Mouse (Mus musculus) layer of hippocampus, adult 2 months (tissue): ENCODE results near the gene Rnaseh2c. TPM values are rescaled to one million over a fixed set of nuclear protein-coding genes. Genes with fewer than 3 reads are reported as not detected.

Experiments
- DNase-seq, 2 experiments: peaks; one replicate each; pipeline ENCODE4 v3.0.0; 2022; ENCODE audit warnings: low spot score in 2 of 2
- H3K27ac ChIP-seq: fragments of 200-600 bp; 2 replicates; pipeline ENCODE4 v1.8.1; 2022
- H3K4me3 ChIP-seq: fragments of 200-600 bp; 2 replicates; pipeline ENCODE4 v1.8.1; 2022; ENCODE audit warnings: mild to moderate bottlenecking
- CTCF ChIP-seq: fragments of 200-600 bp; conservative IDR thresholded peaks from 2 replicates; pipeline ENCODE4 v1.8.1; 2022; ENCODE audit warnings: antibody characterized with exemption, mild to moderate bottlenecking, moderate library complexity
- long read RNA-seq, 2 experiments: library from polyadenylated mRNA; stranded (forward); transcript quantifications; one replicate each; pipeline ENCODE4 v2.0.0; 2021; ENCODE audit warnings: borderline mapping rate in 2 of 2
- total RNA-seq, 2 experiments: library from RNA; stranded (reverse); gene quantifications; 2 replicates each; pipeline ENCODE4 v1.2.3; 2021

Gene Rnaseh2c
- 10 to 100 TPM; 80.0 to 88.2 TPM for total RNA-seq
- long read RNA-seq, experiment 1, transcript Rnaseh2c-201 (4 exons, 1,126 nt) = major isoform, 7 of 15 reads
- long read RNA-seq, experiment 1, partial matches to known transcripts = 0 of 15 reads
- long read RNA-seq, experiment 1, other reads (novel, unspliced or antisense) = 7 of 15 reads
- long read RNA-seq, experiment 2, transcript Rnaseh2c-201 (4 exons, 1,126 nt) = major isoform, 14 of 19 reads
- long read RNA-seq, experiment 2, partial matches to known transcripts = 1 of 19 reads
- long read RNA-seq, experiment 2, other reads (novel, unspliced or antisense) = 1 of 19 reads

DNA sequence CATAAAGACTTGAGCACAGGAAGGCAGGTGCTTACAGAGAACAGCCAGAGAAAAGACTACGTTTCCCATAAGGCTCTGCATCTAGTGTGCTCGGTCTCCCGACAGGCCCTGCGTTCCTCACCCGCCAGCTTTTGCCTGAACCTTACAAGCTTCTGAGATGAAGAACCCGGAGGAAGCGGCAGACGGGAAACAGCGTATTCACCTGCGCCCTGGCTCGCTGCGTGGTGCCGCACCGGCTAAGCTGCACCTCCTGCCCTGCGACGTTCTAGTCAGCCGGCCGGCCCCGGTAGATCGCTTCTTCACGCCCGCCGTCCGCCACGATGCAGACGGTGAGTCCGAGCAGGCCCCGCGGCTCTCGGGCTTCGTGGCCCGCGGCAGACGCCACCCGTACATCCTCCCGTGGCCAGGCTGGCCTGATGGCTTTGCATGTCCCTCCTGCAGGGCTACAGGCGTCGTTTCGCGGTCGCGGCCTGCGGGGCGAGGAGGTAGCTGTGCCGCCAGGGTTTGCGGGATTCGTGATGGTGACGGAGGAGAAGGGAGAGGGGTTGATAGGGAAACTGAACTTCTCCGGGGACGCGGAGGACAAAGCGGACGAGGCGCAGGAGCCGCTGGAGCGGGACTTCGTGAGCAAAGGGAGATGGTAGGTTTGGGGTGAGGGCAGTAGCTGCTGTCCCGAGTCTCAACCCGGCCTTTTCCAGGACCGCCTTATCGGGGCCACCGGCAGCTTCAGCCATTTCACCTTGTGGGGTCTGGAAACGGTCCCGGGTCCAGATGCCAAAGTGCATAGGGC lies at the start of gene Rnaseh2c:
Gene Rnaseh2c, plus strand, starts transcription at position 122 of the 790 bp plus-strand sequence.
- no peak for TF ChIP-seq CTCF
- peak; percentile 76 to 78 for DNase-seq
- Histone ChIP-seq H3K4me3 (peak within 1 kb of the TSS; percentile 82), H3K27ac (peak within 1 kb of the TSS; percentile 85)

DNA sequence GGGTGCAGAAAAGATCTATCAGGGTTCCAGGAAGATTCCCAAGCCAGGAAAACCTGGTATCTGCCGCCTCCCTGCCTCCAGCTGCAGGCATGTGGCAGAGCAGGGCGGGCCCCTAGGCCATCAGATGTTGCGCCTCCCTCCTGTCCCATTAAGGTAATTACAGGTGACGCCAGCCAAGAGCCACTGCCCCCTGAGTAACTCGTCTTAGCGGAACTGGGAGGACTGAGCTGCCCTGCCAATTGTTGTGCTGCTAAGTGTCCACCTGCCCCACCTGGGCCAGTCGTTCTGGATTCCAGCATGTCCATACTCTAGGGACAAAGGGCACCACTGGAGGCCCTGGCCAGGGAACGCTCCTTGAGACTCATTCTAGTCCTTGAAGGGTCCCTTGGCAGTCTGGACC lies 47.9 kb upstream of the Rnaseh2c start:
- Histone ChIP-seq H3K4me3 (no peak overlapping the region), H3K27ac (no peak overlapping the region)
- TF ChIP-seq CTCF = no peak
- DNase-seq = no peak

DNA sequence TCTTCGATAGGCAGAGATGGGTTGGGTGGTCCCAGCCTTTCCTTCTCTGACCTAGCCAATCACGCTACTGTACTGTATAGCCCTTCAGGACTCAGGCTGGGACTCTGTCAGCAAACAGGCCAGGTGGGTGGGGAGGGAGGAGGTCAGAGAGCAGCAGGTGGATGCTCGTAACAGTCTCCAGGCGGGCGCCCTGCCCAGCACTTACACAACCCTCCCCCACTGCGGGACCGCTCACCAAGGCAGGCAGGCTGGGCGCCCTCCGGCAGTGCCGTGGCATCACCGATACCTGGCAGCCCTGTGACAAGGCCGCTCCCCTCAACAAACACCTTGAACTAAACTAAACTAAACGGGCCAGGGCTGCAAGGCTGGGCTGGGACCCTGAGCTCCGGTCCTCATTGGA lies 47.5 kb upstream of the Rnaseh2c start:
- H3K4me3 ChIP-seq = no peak overlapping the region
- DNase-seq = no peak
- TF ChIP-seq CTCF = no peak
- no peak overlapping the region for H3K27ac ChIP-seq

DNA sequence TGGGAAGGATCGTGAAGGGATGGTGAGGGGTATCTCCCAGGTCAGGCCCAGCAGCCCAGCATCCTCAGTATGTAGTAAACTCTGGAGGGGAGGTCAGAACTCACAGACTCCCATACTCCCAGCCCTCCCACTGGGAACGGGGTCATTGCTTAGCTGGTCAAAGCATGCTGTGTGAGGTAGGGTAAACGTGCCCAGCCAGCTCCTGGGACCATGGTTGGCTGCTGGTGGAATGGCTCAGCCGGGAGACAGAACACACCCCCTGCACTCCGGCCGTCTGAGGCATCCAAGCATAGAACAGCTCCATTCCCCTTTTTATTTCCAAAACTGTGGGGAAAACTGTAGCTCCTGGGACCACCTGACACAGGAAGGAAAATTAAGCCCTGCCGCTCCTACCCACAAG lies 43.5 kb upstream of the Rnaseh2c start:
- Histone ChIP-seq H3K27ac (no peak overlapping the region), H3K4me3 (no peak overlapping the region)
- DNase-seq = no peak
- no peak for TF ChIP-seq CTCF

DNA sequence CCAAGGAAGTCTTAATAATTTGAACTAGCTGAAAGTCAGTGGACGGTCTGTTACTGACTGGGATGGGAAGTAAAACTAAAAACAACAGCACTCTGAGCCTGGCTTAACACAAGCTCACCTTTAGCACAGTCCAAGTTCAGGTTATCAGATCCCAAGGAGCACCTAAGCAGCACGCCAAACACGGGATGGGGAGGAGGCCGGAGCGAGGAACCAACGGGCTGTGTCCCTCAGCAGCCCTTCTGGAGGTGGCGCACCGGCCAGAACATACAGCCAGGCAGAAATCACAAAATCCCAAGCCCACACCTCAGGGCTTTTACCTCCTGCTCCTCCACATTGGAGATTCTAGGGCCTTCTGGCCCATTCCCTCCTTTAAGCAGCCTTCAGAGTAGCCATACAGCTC lies 42.9 kb upstream of the Rnaseh2c start:
- no peak for TF ChIP-seq CTCF
- Histone ChIP-seq H3K27ac (no peak overlapping the region), H3K4me3 (no peak overlapping the region)
- DNase-seq = no peak

DNA sequence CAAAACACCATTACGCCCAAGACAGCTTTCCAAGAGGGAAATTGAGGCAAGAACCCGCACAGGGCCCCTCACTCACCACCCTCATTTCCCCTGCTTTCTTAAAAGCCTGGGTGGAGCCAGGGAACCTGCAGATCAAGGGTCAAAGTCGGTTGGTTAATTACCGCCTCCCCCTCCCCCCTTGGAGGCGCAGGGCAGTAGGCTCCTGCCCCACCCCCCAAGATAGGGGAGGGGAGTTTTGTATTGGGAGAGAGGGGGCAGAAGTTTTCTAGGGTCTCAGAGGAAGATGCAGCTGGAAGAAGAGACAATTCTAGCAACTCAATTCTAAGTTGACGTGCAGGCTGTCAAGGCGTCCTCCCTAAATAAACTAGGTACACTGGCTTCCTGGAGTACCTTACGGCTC lies 42.4 kb upstream of the Rnaseh2c start:
- no peak for DNase-seq
- TF ChIP-seq CTCF = no peak
- H3K4me3 ChIP-seq = no peak overlapping the region
- H3K27ac ChIP-seq = no peak overlapping the region

DNA sequence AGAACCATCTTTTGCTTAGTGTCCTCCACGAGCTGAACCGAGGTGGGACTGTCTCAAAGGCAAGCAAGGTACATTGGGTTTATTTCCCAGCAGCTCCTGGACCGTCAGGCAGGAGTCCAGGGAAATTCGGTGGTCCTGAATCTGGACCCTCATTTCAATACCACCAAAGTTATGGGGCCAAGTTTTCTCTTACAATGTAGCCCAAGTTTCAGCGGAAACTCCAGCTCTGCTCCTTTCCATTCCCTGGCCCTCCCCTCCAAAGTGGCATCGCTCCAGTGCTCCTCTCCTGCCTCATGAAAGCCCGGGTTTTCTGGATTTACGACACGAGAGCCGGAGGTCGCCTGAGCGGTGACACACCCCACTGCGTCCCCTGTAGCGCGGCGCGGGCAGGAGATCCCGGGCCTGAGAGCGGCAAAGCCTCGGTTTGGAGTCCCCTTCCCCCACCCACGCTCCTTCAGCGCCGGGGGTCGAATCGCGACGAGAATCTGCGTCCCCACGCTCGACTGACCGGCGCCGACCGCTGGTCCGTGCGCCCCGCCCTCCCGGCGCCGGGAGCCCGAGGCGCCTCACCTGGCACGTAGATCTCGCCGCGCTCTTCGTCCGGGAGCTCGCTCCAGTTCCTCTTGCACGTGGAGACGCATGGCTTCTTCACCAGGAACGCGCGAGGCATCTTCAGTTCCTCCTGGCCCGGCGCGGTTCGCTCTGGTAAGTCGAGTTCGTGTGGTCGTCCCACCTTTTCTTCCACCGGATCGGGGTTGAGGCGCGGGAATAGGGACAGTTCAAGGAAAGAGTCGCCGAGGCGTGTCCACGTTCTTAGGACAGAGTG lies 41.8 kb upstream of the Rnaseh2c start:
- peak overlapping the region; percentile 45 for H3K4me3 ChIP-seq
- no peak for TF ChIP-seq CTCF
- no peak for DNase-seq
- H3K27ac ChIP-seq = no peak overlapping the region

DNA sequence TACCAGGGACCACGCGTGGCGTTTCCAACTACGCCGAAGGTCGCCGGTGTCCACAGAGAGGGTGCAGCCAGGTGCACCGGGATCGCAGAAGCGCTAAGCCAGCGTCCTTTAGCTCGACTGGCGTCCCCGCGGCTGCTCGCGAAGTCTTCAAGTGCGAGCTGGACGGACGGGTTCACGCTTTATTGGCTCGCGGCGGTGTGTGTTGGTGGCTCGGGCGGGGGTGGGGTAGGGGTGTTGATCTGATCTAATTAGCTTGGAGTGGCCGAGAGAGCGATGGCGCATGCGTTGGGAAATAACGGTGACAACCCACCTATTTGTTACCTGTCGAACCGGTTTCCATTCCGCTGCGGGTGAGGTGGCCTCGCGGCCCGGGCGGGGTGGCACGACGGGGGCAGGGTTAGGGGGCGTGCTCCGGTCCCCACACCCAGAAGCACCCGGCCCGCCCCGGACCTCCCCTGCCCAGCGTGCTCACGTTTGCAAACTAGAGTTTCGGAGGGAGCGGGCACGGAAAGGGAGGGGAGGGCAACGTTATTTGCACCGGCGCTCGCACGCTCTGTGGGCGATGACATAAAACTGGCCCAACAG lies 41.1 kb upstream of the Rnaseh2c start, which contains the start of gene Ovol1:
Gene Ovol1, minus strand, starts transcription at position 190 of the 585 bp plus-strand sequence.
- Histone ChIP-seq H3K4me3 (peak within 1 kb of the TSS; percentile 45), H3K27ac (no peak within 1 kb of the TSS)
- DNase-seq = no peak
- TF ChIP-seq CTCF = no peak

DNA sequence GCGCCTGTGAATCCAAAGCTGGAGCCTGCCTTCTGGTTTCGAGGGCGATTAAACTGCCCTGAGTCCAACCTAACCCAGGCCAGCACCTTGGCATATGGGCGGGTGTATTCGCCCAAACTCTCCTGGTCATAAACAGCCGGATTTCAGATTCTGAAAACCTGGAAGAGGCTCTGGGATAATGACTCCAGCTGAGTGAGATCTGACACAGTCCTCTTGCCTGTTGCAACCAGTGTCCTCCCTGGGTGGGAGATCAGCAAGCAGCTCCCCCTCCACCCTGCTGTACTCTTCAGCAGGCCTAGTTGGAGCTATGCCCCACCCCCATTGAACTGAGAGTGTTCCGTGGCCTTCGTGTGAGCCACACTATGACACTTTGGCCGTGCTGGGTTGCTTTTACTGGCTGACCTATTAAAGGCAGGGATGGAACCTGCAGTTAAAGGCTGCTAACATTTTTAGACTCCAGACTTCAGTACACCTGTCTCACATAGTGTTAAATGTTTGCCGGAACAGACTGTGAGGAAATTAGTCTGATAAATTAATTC lies 40.4 kb upstream of the Rnaseh2c start:
- DNase-seq = no peak
- TF ChIP-seq CTCF = no peak
- Histone ChIP-seq H3K4me3 (no peak overlapping the region), H3K27ac (no peak overlapping the region)

DNA sequence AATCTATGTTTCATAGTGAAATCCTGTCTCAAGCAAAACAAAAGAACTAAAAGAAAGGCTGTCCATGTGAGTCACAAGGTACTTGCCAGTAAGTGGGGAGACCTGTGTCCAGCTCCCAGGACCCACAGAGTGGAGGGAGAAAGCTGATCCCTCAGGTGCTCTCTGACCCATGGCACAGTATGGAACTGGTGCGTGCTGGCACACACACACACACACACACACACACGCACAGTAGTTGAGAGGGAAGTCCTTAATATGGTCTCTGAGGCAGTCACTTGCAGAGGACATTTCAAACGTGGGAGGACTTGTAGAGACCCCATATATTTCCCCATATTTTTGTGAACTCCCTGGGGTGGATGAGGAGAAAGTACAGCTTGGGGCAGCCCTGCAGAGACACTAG lies 39.8 kb upstream of the Rnaseh2c start:
- DNase-seq = no peak
- no peak for TF ChIP-seq CTCF
- Histone ChIP-seq H3K4me3 (no peak overlapping the region), H3K27ac (no peak overlapping the region)

DNA sequence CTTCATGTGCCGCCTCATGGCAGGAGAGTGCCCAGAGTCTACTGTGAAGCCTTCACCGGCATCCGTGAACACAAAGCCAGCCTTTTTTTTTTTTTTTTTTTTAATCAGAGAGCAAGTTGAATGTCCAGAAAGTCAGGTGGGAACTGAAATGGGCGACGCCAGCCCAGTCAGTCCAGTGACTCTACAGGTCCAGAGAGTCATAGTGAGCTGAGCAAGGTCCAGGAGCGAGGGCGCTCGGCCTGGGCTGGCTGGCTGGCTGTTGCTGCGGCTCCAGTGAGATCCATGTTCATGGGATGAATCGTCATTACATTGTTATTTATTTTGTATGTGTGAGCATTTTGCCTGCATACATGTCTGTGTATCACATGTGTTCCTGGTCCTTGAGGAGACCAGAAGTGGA lies 38.9 kb upstream of the Rnaseh2c start:
- DNase-seq = no peak
- Histone ChIP-seq H3K27ac (no peak overlapping the region), H3K4me3 (no peak overlapping the region)
- TF ChIP-seq CTCF = no peak

DNA sequence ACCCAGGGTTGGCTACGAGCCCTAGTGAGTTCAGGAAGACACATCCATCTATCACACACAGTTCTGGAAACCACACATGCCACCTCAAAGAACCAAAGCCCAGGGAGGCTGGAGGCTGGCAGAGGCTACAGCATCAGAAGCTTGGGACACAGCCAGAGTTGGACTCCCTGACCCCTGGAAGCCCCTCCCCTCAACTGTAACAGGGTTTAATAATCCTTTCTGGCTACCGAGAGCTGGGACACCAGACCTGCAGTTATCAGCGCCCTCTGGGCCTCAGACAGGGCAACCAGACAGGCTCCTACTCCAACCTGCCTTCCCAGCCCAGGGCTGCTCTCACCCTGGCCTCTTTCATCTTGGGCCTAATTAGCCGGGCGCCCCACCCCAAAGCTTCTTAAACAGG lies 35.4 kb upstream of the Rnaseh2c start:
- Histone ChIP-seq H3K4me3 (no peak overlapping the region), H3K27ac (no peak overlapping the region)
- TF ChIP-seq CTCF = no peak

DNA sequence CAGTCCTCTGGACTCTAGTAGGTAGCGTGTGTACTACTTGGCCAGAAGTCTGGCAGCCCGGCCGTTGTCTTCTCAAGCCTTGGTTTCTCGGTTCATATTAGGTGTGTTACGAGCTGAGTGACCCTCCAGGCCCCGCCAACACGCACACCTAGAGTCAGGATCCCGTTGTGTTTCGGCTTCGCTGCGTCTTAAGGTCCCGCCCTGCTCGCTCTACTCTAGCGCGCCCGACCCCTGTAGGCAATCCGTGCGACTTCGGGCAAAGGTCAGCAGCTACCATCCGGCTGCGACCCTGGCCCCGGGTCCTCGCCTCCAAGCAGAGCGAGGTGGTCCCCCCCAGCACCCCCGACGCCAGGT lies 34.5 kb upstream of the Rnaseh2c start:
- peak overlapping the region; percentile 98 for H3K27ac ChIP-seq
- peak overlapping the region; percentile 83 for H3K4me3 ChIP-seq
- no peak for DNase-seq
- no peak for TF ChIP-seq CTCF

More for the DNA sequence above, 35.4 kb upstream of the Rnaseh2c start:
- no peak for DNase-seq
